Mouse (Mus musculus) heart, postnatal 0 days (tissue): ENCODE measurements around the gene Olfr187. TPM values are rescaled to one million over a fixed set of nuclear protein-coding genes. Genes with fewer than 3 reads are reported as not detected.

Source experiments
- ATAC-seq: fragments of 200-750 bp; cut with Nextera tagmentation; 2 replicates; pipeline ENCODE4 v1.8.0; 2017; ENCODE audit warnings: low read depth, moderate number of reproducible peaks, moderate library complexity; ENCODE audit not compliant: insufficient read depth
- DNase-seq: peaks from one replicate; pipeline ENCODE4 v3.0.0-alpha.2; 2016; ENCODE audit warnings: low spot score
- H3K27ac ChIP-seq: fragments of 300-500 bp; sonication (generic); 2 replicates; pipeline ENCODE4 v1.5.1; 2014; ENCODE audit warnings: low read depth, mild to moderate bottlenecking
- H3K27me3 ChIP-seq: fragments of 300-500 bp; sonication (generic); 2 replicates; pipeline ENCODE4 v1.6.1; 2014; ENCODE audit warnings: low read length, mixed read lengths; ENCODE audit not compliant: control insufficient read depth, insufficient read depth
- H3K36me3 ChIP-seq: fragments of 300-500 bp; sonication (generic); replicated peaks from 2 replicates; pipeline ENCODE4 v1.6.1; 2014; ENCODE audit warnings: low read length, mixed read lengths; ENCODE audit not compliant: control insufficient read depth, insufficient read depth
- H3K4me1 ChIP-seq: fragments of 300-500 bp; sonication (generic); 2 replicates; pipeline ENCODE4 v1.6.1; 2014; ENCODE audit warnings: antibody characterized with exemption; ENCODE audit not compliant: control insufficient read depth, insufficient read depth
- H3K4me2 ChIP-seq: fragments of 300-500 bp; sonication (generic); 2 replicates; pipeline ENCODE4 v1.6.1; 2014; ENCODE audit warnings: low read depth, mild to moderate bottlenecking, low read length, moderate library complexity
- H3K4me3 ChIP-seq: fragments of 300-500 bp; sonication (generic); 2 replicates; pipeline ENCODE4 v1.5.1; 2014; ENCODE audit warnings: low read depth, low read length
- H3K9ac ChIP-seq: fragments of 300-500 bp; sonication (generic); replicated peaks from 2 replicates; pipeline ENCODE4 v1.6.1; 2014; ENCODE audit warnings: low read depth, low read length, mixed read lengths
- H3K9me3 ChIP-seq: fragments of 300-500 bp; sonication (generic); replicated peaks from 2 replicates; pipeline ENCODE4 v1.6.1; 2016; ENCODE audit warnings: low read length; ENCODE audit not compliant: control insufficient read depth
- CTCF ChIP-seq: IDR thresholded peaks from 2 replicates; pipeline ENCODE4 v1.5.1; 2016; ENCODE audit warnings: antibody characterized with exemption, control low read depth, low read depth
- EP300 ChIP-seq: IDR thresholded peaks from 2 replicates; pipeline ENCODE4 v1.6.1; 2016; ENCODE audit warnings: antibody characterized with exemption, low read depth
- WGBS: fragments of 180-500 bp; shearing (Covaris S2); extraction: QIAGEN DNeasy Blood & Tissue Kit; methylation state at CpG from one replicate; pipeline ENCODE4 v1.1.7; 2014; 5-methylcytosine and 5-hydroxymethylcytosine counted together
- polyA plus RNA-seq: library from polyadenylated mRNA; unstranded; fragments of >200 nt; fragmentation: Nextera tagmentation; extraction: Ambion mirVana; gene quantifications from 2 replicates; pipeline ENCODE4 v1.2.1, GENCODE M21; 2015
- total RNA-seq: library from RNA; depleted of rRNA; stranded (reverse); fragments of >200 nt; gene quantifications from 2 replicates; pipeline ENCODE4 v1.2.3, GENCODE M21; 2014; ENCODE audit warnings: low replicate concordance

Olfr187 gene
- total and polyA plus RNA-seq, 2 experiments from 2014 or later: not detected

GRCm38 (mm10) chr16:59048860-59049259 is 9.3 kb upstream of the Olfr187 start:
- whole genome bisulfite sequencing: 64% methylated on average over 1 of the region's 1 CpGs
- no peak for ATAC-seq
- Histone ChIP-seq H3K9ac (no peak overlapping the region), H3K27me3 (no peaks in the 10 kb centered on the region), H3K9me3 (no peaks in the 10 kb centered on the region), H3K36me3 (no peaks in the 10 kb centered on the region), H3K4me1 (no peaks in the 10 kb centered on the region), H3K4me2 (no peak overlapping the region), H3K27ac (no peak overlapping the region), H3K4me3 (no peak overlapping the region)
- TF ChIP-seq EP300: no peak
- TF ChIP-seq CTCF: no peak
- DNase-seq: no peak

- H3K27ac ChIP-seq: no peak overlapping the region
- no peak overlapping the region for H3K4me3 ChIP-seq
- H3K36me3 ChIP-seq: no peaks in the 10 kb centered on the region
- DNase-seq: no peak
- H3K4me1 ChIP-seq: no peaks in the 10 kb centered on the region
- no peak for TF ChIP-seq CTCF
- WGBS: 35% methylated on average over 4 of the region's 4 CpGs
- no peak overlapping the region for H3K4me2 ChIP-seq
- no peaks in the 10 kb centered on the region for H3K9me3 ChIP-seq
- no peak for ATAC-seq
- H3K27me3 ChIP-seq: no peaks in the 10 kb centered on the region
- no peak overlapping the region for H3K9ac ChIP-seq
Measured at GRCm38 (mm10) chr16:59047579-59047978, 8.0 kb upstream of the Olfr187 start.

GRCm38 (mm10) chr16:59045835-59046234 is 6.3 kb upstream of the Olfr187 start:
- H3K27me3 ChIP-seq: no peaks in the 10 kb centered on the region
- DNase-seq: no peak
- no peaks in the 10 kb centered on the region for H3K4me1 ChIP-seq
- 70% methylated on average over 3 of the region's 3 CpGs for WGBS
- no peak for TF ChIP-seq CTCF
- no peak for TF ChIP-seq EP300
- no peak overlapping the region for H3K4me2 ChIP-seq
- no peak overlapping the region for H3K27ac ChIP-seq
- H3K9ac ChIP-seq: no peak overlapping the region
- H3K9me3 ChIP-seq: no peaks in the 10 kb centered on the region
- no peak for ATAC-seq
- H3K4me3 ChIP-seq: no peak overlapping the region
- H3K36me3 ChIP-seq: no peaks in the 10 kb centered on the region

GRCm38 (mm10) chr16:59030191-59030590 is 9.4 kb downstream of the Olfr187 start, which contains the start of gene Olfr186:
Gene Olfr186, minus strand, starts transcription at chr16:59030291.
- H3K4me3 ChIP-seq: no peak within 1 kb of the TSS
- H3K36me3 ChIP-seq: no peaks in the 10 kb centered on the region
- H3K27ac ChIP-seq: no peak within 1 kb of the TSS
- WGBS: 78% methylated on average over 4 of the region's 4 CpGs
- H3K9ac ChIP-seq: no peak within 1 kb of the TSS
- no peaks in the 10 kb centered on the region for H3K9me3 ChIP-seq
- no peaks in the 10 kb centered on the region for H3K27me3 ChIP-seq
- no peaks in the 10 kb centered on the region for H3K4me1 ChIP-seq
- TF ChIP-seq EP300 (no peak), CTCF (no peak)
- no peak for DNase-seq
- H3K4me2 ChIP-seq: no peak within 1 kb of the TSS
- no peak for ATAC-seq

DNA sequence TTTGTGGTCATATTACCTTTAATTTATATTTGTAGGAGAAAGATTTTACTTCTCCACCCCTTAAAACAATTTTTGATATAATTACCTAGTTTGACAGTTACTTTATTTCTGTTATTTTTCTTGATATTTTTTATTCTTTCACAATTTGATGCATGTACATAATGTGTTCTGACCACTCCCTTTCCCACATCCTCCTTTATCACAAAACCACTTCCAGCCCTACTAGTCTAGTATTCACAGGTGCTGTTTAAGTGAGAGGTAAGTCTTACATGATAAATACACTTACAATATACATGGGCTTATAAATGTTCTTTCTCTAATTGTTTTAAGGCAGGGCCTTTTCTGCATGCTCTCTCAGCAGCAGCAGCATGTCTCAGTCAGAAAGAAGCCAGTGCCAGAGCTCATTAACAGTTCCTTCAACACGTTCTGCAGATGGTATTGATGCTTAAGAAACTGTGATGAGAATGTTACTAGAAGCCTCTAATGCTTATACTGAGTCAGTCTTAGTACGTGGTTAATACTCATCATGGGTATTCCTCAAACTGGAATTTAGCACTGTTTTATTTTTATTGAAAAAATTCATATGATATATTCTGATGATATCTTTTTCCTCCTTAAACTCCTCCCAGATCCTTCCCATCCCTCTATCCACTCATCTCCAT is 26.1 kb downstream of the Olfr187 start:
- no peak for DNase-seq
- no peak overlapping the region for H3K4me3 ChIP-seq
- 46% methylated on average over 2 of the region's 2 CpGs for WGBS
- H3K9ac ChIP-seq: no peak overlapping the region
- H3K36me3 ChIP-seq: no peaks in the 10 kb centered on the region
- no peaks in the 10 kb centered on the region for H3K4me1 ChIP-seq
- no peak overlapping the region for H3K27ac ChIP-seq
- H3K4me2 ChIP-seq: no peak overlapping the region
- H3K27me3 ChIP-seq: no peaks in the 10 kb centered on the region
- H3K9me3 ChIP-seq: no peaks in the 10 kb centered on the region
- no peak for TF ChIP-seq CTCF
- ATAC-seq: no peak

- TF ChIP-seq CTCF: no peak
- no peak for TF ChIP-seq EP300
- H3K4me2 ChIP-seq: no peak overlapping the region
- ATAC-seq (no peak), DNase-seq (no peak)
- no peaks in the 10 kb centered on the region for H3K4me1 ChIP-seq
- no peak overlapping the region for H3K27ac ChIP-seq
- H3K27me3 ChIP-seq: no peaks in the 10 kb centered on the region
- no peaks in the 10 kb centered on the region for H3K9me3 ChIP-seq
- no peak overlapping the region for H3K9ac ChIP-seq
- no peaks in the 10 kb centered on the region for H3K36me3 ChIP-seq
- H3K4me3 ChIP-seq: no peak overlapping the region
Measured at GRCm38 (mm10) chr16:59007146-59007545, 32.4 kb downstream of the Olfr187 start.
